Mouse (Mus musculus): ENCODE results near the gene Hebp1. TPM values are rescaled to one million over a fixed set of nuclear protein-coding genes. Genes with fewer than 3 reads are reported as not detected.

The Hebp1 gene
- polyA plus RNA-seq, 1 experiment from 2014 or later = 6.2 TPM

GRCm38 (mm10) chr6:135158509-135158908, 39.3 kb downstream of the Hebp1 start:
- Histone ChIP-seq H3K36me3 (no peaks in the 10 kb centered on the region), H3K9ac (replicated peaks) (no peak overlapping the region), H3K27ac (replicated peaks) (no peak overlapping the region), H3K4me2 (no peak overlapping the region), H3K9me3 (replicated peaks) (no peaks in the 10 kb centered on the region), H3K4me3 (replicated peaks) (no peak overlapping the region), H3K27me3 (replicated peaks) (no peaks in the 10 kb centered on the region), H3K4me1 (no peaks in the 10 kb centered on the region)
- 39% methylated on average over 4 of the region's 4 CpGs for WGBS
- ATAC-seq (ENCODE audit: low FRiP score) = no peak

- ATAC-seq (ENCODE audit: low FRiP score) = no peak
- Histone ChIP-seq H3K9me3 (replicated peaks) (no peaks in the 10 kb centered on the region), H3K4me3 (replicated peaks) (no peak overlapping the region), H3K4me1 (no peaks in the 10 kb centered on the region), H3K27ac (replicated peaks) (no peak overlapping the region), H3K27me3 (replicated peaks) (no peaks in the 10 kb centered on the region), H3K9ac (replicated peaks) (no peak overlapping the region), H3K4me2 (no peak overlapping the region), H3K36me3 (no peaks in the 10 kb centered on the region)
- WGBS = 88% methylated on average over 4 of the region's 4 CpGs
Measured at GRCm38 (mm10) chr6:135157496-135157895, 40.3 kb downstream of the Hebp1 start.

GRCm38 (mm10) chr6:135156597-135156996, 41.2 kb downstream of the Hebp1 start:
- no peaks in the 10 kb centered on the region for H3K36me3 ChIP-seq
- no peak overlapping the region for H3K27ac ChIP-seq (replicated peaks)
- H3K27me3 ChIP-seq (replicated peaks) = no peaks in the 10 kb centered on the region
- H3K4me3 ChIP-seq (replicated peaks) = no peak overlapping the region
- no peaks in the 10 kb centered on the region for H3K4me1 ChIP-seq
- H3K9me3 ChIP-seq (replicated peaks) = no peaks in the 10 kb centered on the region
- WGBS = 88% methylated on average over 8 of the region's 8 CpGs
- ATAC-seq (ENCODE audit: low FRiP score) = no peak
- no peak overlapping the region for H3K4me2 ChIP-seq
- no peak overlapping the region for H3K9ac ChIP-seq (replicated peaks)

- no peaks in the 10 kb centered on the region for H3K4me1 ChIP-seq
- ATAC-seq (ENCODE audit: low FRiP score) = no peak
- no peaks in the 10 kb centered on the region for H3K27me3 ChIP-seq (replicated peaks)
- H3K9me3 ChIP-seq (replicated peaks) = no peaks in the 10 kb centered on the region
- no peaks in the 10 kb centered on the region for H3K36me3 ChIP-seq
- no peak overlapping the region for H3K4me2 ChIP-seq
- 89% methylated on average over 5 of the region's 5 CpGs for WGBS
- H3K4me3 ChIP-seq (replicated peaks) = no peak overlapping the region
- no peak overlapping the region for H3K9ac ChIP-seq (replicated peaks)
- no peak overlapping the region for H3K27ac ChIP-seq (replicated peaks)
Measured at GRCm38 (mm10) chr6:135153719-135154118, 44.1 kb downstream of the Hebp1 start.

GRCm38 (mm10) chr6:135150311-135150710, 47.5 kb downstream of the Hebp1 start:
- H3K4me1 ChIP-seq = no peaks in the 10 kb centered on the region
- no peak overlapping the region for H3K4me3 ChIP-seq (replicated peaks)
- no peak overlapping the region for H3K9ac ChIP-seq (replicated peaks)
- ATAC-seq (ENCODE audit: low FRiP score) = no peak
- H3K4me2 ChIP-seq = no peak overlapping the region
- no peak overlapping the region for H3K27ac ChIP-seq (replicated peaks)
- WGBS = 28% methylated on average over 5 of the region's 5 CpGs
- no peaks in the 10 kb centered on the region for H3K9me3 ChIP-seq (replicated peaks)
- H3K36me3 ChIP-seq = no peaks in the 10 kb centered on the region
- no peaks in the 10 kb centered on the region for H3K27me3 ChIP-seq (replicated peaks)

GRCm38 (mm10) chr6:135149722-135150121, 48.1 kb downstream of the Hebp1 start:
- Histone ChIP-seq H3K36me3 (no peaks in the 10 kb centered on the region), H3K4me2 (no peak overlapping the region), H3K9me3 (replicated peaks) (no peaks in the 10 kb centered on the region), H3K4me1 (no peaks in the 10 kb centered on the region), H3K4me3 (replicated peaks) (no peak overlapping the region), H3K27ac (replicated peaks) (no peak overlapping the region), H3K9ac (replicated peaks) (no peak overlapping the region), H3K27me3 (replicated peaks) (no peaks in the 10 kb centered on the region)
- ATAC-seq (ENCODE audit: low FRiP score) = peak; percentile 16; the same call in 1 of the 2 replicates
- 79% methylated on average over 4 of the region's 4 CpGs for WGBS

GRCm38 (mm10) chr6:135149175-135149574, 48.6 kb downstream of the Hebp1 start:
- H3K27me3 ChIP-seq (replicated peaks) = no peaks in the 10 kb centered on the region

GRCm38 (mm10) chr6:135148506-135148905, 49.3 kb downstream of the Hebp1 start:
- Histone ChIP-seq H3K4me3 (replicated peaks) (no peak overlapping the region), H3K9me3 (replicated peaks) (no peaks in the 10 kb centered on the region), H3K4me2 (no peak overlapping the region), H3K9ac (replicated peaks) (no peak overlapping the region), H3K27ac (replicated peaks) (no peak overlapping the region), H3K4me1 (no peaks in the 10 kb centered on the region), H3K27me3 (replicated peaks) (no peaks in the 10 kb centered on the region), H3K36me3 (no peaks in the 10 kb centered on the region)
- WGBS = 53% methylated on average over 1 of the region's 1 CpGs
- no peak for ATAC-seq (ENCODE audit: low FRiP score)

More at GRCm38 (mm10) chr6:135149175-135149574, 48.6 kb downstream of the Hebp1 start:
- no peak overlapping the region for H3K4me2 ChIP-seq
- no peak overlapping the region for H3K27ac ChIP-seq (replicated peaks)
- H3K4me3 ChIP-seq (replicated peaks) = no peak overlapping the region
- H3K9me3 ChIP-seq (replicated peaks) = no peaks in the 10 kb centered on the region
- WGBS = 80% methylated on average over 4 of the region's 4 CpGs
- H3K4me1 ChIP-seq = no peaks in the 10 kb centered on the region
- H3K36me3 ChIP-seq = no peaks in the 10 kb centered on the region
- H3K9ac ChIP-seq (replicated peaks) = no peak overlapping the region
- no peak for ATAC-seq (ENCODE audit: low FRiP score)

- H3K4me3 ChIP-seq (replicated peaks) = no peak overlapping the region
- ATAC-seq (ENCODE audit: low FRiP score) = no peak
- no peaks in the 10 kb centered on the region for H3K36me3 ChIP-seq
- no peaks in the 10 kb centered on the region for H3K9me3 ChIP-seq (replicated peaks)
- H3K27ac ChIP-seq (replicated peaks) = no peak overlapping the region
- 90% methylated on average over 5 of the region's 5 CpGs for WGBS
- peaks cover 6% of the 10 kb centered on the region; the same call in 1 of the 2 replicates for H3K4me1 ChIP-seq
- no peak overlapping the region for H3K4me2 ChIP-seq
- no peaks in the 10 kb centered on the region for H3K27me3 ChIP-seq (replicated peaks)
- no peak overlapping the region for H3K9ac ChIP-seq (replicated peaks)
Measured at GRCm38 (mm10) chr6:135145976-135146375, 51.8 kb downstream of the Hebp1 start.

GRCm38 (mm10) chr6:135144516-135144915, 53.3 kb downstream of the Hebp1 start:
- no peak overlapping the region for H3K4me2 ChIP-seq
- H3K4me3 ChIP-seq (replicated peaks) = no peak overlapping the region
- H3K9me3 ChIP-seq (replicated peaks) = no peaks in the 10 kb centered on the region
- H3K4me1 ChIP-seq = peaks cover 6% of the 10 kb centered on the region; the same call in 1 of the 2 replicates
- no peak overlapping the region for H3K27ac ChIP-seq (replicated peaks)
- no peaks in the 10 kb centered on the region for H3K27me3 ChIP-seq (replicated peaks)
- H3K36me3 ChIP-seq = no peaks in the 10 kb centered on the region
- peak; percentile 68; the same call in 1 of the 2 replicates for ATAC-seq (ENCODE audit: low FRiP score)
- WGBS = 7% methylated on average over 3 of the region's 3 CpGs
- no peak overlapping the region for H3K9ac ChIP-seq (replicated peaks)

- H3K9me3 ChIP-seq (replicated peaks) = no peaks in the 10 kb centered on the region
- no peak overlapping the region for H3K27ac ChIP-seq (replicated peaks)
- H3K4me2 ChIP-seq = no peak overlapping the region
- H3K9ac ChIP-seq (replicated peaks) = no peak overlapping the region
- no peak for ATAC-seq (ENCODE audit: low FRiP score)
- no peaks in the 10 kb centered on the region for H3K36me3 ChIP-seq
- H3K4me3 ChIP-seq (replicated peaks) = no peak overlapping the region
- WGBS = 97% methylated on average over 5 of the region's 5 CpGs
- H3K4me1 ChIP-seq = peaks cover 8% of the 10 kb centered on the region; the same call in 1 of the 2 replicates
- no peaks in the 10 kb centered on the region for H3K27me3 ChIP-seq (replicated peaks)
Measured at GRCm38 (mm10) chr6:135143151-135143550, 54.7 kb downstream of the Hebp1 start.

- H3K4me2 ChIP-seq = no peak overlapping the region
- ATAC-seq (ENCODE audit: low FRiP score) = no peak
- 61% methylated on average over 16 of the region's 16 CpGs for WGBS
Measured at GRCm38 (mm10) chr6:135141451-135142147, 56.2 kb downstream of the Hebp1 start.

More at GRCm38 (mm10) chr6:135141451-135142147, 56.2 kb downstream of the Hebp1 start:
- no peaks in the 10 kb centered on the region for H3K27me3 ChIP-seq (replicated peaks)
- H3K36me3 ChIP-seq = no peaks in the 10 kb centered on the region
- H3K9me3 ChIP-seq (replicated peaks) = no peaks in the 10 kb centered on the region
- peaks cover 13% of the 10 kb centered on the region for H3K4me1 ChIP-seq
- no peak overlapping the region for H3K9ac ChIP-seq (replicated peaks)
- H3K27ac ChIP-seq (replicated peaks) = no peak overlapping the region
- H3K4me3 ChIP-seq (replicated peaks) = no peak overlapping the region

Measured in neural tube, embryonic 15.5 days (tissue).